Mouse (Mus musculus): ENCODE measurements at regions not wholly inside any gene's neighbourhood (a gene's known extent, or its start where the extent isn't known, plus 50 kb on each side); places are given as distances from the start of the nearest gene placed in this dataset.
A peak's percentile ranks its signal among the peaks of the same experiment; 100 is the strongest.

DNA sequence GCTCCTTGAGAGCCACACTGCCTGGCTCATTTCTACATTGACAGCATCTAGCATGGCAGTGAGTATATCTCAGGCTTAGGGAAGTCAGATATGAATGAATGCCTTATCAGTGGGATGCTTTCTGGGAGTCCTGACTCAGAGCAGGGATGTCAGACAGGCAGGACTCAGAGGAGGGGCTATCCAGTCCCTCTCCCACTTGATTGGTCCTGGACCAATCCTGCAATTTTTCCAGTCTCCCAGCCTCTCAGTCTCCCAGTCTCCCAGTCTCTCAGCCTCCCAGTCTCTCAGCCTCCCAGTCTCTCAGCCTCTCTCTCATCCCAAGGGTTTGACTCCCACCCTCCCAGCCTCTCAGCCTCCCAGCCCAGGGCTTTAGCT is 211.0 kb upstream of the Cxcr4 start:
- Histone ChIP-seq H3K4me3 (ENCODE audit: low read depth, low read length) (no peak overlapping the region), H3K27me3 (ENCODE audit: control insufficient read depth, insufficient read depth, low read length) (no peaks in the 10 kb centered on the region), H3K9me3 (ENCODE audit: control insufficient read depth, low read depth, low read length) (no peaks in the 10 kb centered on the region), H3K4me2 (replicated peaks; ENCODE audit: low read depth, low read length) (no peak overlapping the region), H3K4me1 (ENCODE audit: control insufficient read depth, insufficient read depth, low read length) (0 out of 2 replicates have a peak, but pooled peaks cover 3% of the 10 kb centered on the region), H3K9ac (replicated peaks; ENCODE audit: low read depth, low read length) (no peak overlapping the region), H3K27ac (ENCODE audit: low read length) (peak overlapping the region; percentile 89; the same call in 1 of the 2 replicates), H3K36me3 (ENCODE audit: control insufficient read depth, insufficient read depth, low read length) (no peaks in the 10 kb centered on the region)
- ATAC-seq (ENCODE audit: insufficient number of reproducible peaks, insufficient read depth, low FRiP score, low read depth): no peak; the same call in 1 of the 2 replicates

- Histone ChIP-seq H3K9me3 (ENCODE audit: control insufficient read depth, low read depth, low read length) (no peaks in the 10 kb centered on the region), H3K36me3 (ENCODE audit: control insufficient read depth, insufficient read depth, low read length) (no peaks in the 10 kb centered on the region), H3K4me2 (replicated peaks; ENCODE audit: low read depth, low read length) (no peak overlapping the region), H3K4me1 (ENCODE audit: control insufficient read depth, insufficient read depth, low read length) (0 out of 2 replicates have a peak, but pooled peaks cover 2% of the 10 kb centered on the region), H3K27ac (ENCODE audit: low read length) (no peak overlapping the region), H3K27me3 (ENCODE audit: control insufficient read depth, insufficient read depth, low read length) (no peaks in the 10 kb centered on the region), H3K4me3 (ENCODE audit: low read depth, low read length) (no peak overlapping the region), H3K9ac (replicated peaks; ENCODE audit: low read depth, low read length) (no peak overlapping the region)
- no peak for ATAC-seq (ENCODE audit: insufficient number of reproducible peaks, insufficient read depth, low FRiP score, low read depth)
- 76% methylated on average over 4 of the region's 4 CpGs for WGBS
These were observed 206.6 kb upstream of the Cxcr4 start for GRCm38 (mm10) chr1:128798721-128799120.

GRCm38 (mm10) chr1:128795654-128796053 is 203.6 kb upstream of the Cxcr4 start:
- no peaks in the 10 kb centered on the region for H3K4me1 ChIP-seq (ENCODE audit: control insufficient read depth, insufficient read depth, low read length)
- H3K9me3 ChIP-seq (ENCODE audit: control insufficient read depth, low read depth, low read length): no peaks in the 10 kb centered on the region
- no peak overlapping the region for H3K4me3 ChIP-seq (ENCODE audit: low read depth, low read length)
- WGBS: 78% methylated on average over 6 of the region's 6 CpGs
- H3K27me3 ChIP-seq (ENCODE audit: control insufficient read depth, insufficient read depth, low read length): no peaks in the 10 kb centered on the region
- no peak for ATAC-seq (ENCODE audit: insufficient number of reproducible peaks, insufficient read depth, low FRiP score, low read depth)
- H3K9ac ChIP-seq (replicated peaks; ENCODE audit: low read depth, low read length): no peak overlapping the region
- H3K36me3 ChIP-seq (ENCODE audit: control insufficient read depth, insufficient read depth, low read length): no peaks in the 10 kb centered on the region
- no peak overlapping the region for H3K4me2 ChIP-seq (replicated peaks; ENCODE audit: low read depth, low read length)
- no peak overlapping the region for H3K27ac ChIP-seq (ENCODE audit: low read length)

DNA sequence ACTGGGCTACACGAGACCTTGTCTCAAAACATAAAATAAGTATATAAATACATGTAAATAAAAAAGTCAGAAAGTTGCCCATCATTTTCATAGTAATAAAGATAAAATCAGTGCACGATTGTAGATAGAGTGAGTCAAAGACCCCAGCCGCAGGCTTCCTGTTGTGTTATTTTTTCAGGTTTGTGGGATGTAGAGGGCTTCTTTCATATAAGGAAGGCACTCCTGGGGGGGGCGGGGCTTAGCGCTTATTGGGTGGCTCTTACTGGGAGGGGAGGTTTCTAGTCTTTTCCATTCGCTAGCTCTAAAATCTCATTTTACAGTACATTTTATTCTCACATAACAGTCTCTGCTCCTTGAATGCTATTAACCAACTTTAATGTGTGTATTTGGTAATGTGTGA is 198.8 kb upstream of the Cxcr4 start:
- ATAC-seq (ENCODE audit: insufficient number of reproducible peaks, insufficient read depth, low FRiP score, low read depth): no peak
- Histone ChIP-seq H3K9ac (replicated peaks; ENCODE audit: low read depth, low read length) (no peak overlapping the region), H3K36me3 (ENCODE audit: control insufficient read depth, insufficient read depth, low read length) (no peaks in the 10 kb centered on the region), H3K27me3 (ENCODE audit: control insufficient read depth, insufficient read depth, low read length) (no peaks in the 10 kb centered on the region), H3K4me1 (ENCODE audit: control insufficient read depth, insufficient read depth, low read length) (0 out of 2 replicates have a peak, but pooled peaks cover 2% of the 10 kb centered on the region), H3K9me3 (ENCODE audit: control insufficient read depth, low read depth, low read length) (no peaks in the 10 kb centered on the region), H3K4me2 (replicated peaks; ENCODE audit: low read depth, low read length) (no peak overlapping the region), H3K4me3 (ENCODE audit: low read depth, low read length) (no peak overlapping the region), H3K27ac (ENCODE audit: low read length) (no peak overlapping the region)
- 88% methylated on average over 6 of the region's 6 CpGs for WGBS

- Histone ChIP-seq H3K36me3 (ENCODE audit: control insufficient read depth, insufficient read depth, low read length) (no peaks in the 10 kb centered on the region), H3K9me3 (ENCODE audit: control insufficient read depth, low read depth, low read length) (no peaks in the 10 kb centered on the region), H3K27ac (ENCODE audit: low read length) (peak overlapping the region; percentile 56; the same call in 1 of the 2 replicates), H3K4me3 (ENCODE audit: low read depth, low read length) (no peak overlapping the region), H3K9ac (replicated peaks; ENCODE audit: low read depth, low read length) (no peak overlapping the region), H3K4me2 (replicated peaks; ENCODE audit: low read depth, low read length) (no peak overlapping the region), H3K27me3 (ENCODE audit: control insufficient read depth, insufficient read depth, low read length) (no peaks in the 10 kb centered on the region), H3K4me1 (ENCODE audit: control insufficient read depth, insufficient read depth, low read length) (0 out of 2 replicates have a peak, but pooled peaks cover 2% of the 10 kb centered on the region)
- peak; percentile 26; the same call in 1 of the 2 replicates for ATAC-seq (ENCODE audit: insufficient number of reproducible peaks, insufficient read depth, low FRiP score, low read depth)
- WGBS: 70% methylated on average over 3 of the region's 3 CpGs
These were observed 197.7 kb upstream of the Cxcr4 start for GRCm38 (mm10) chr1:128789567-128790335.

DNA sequence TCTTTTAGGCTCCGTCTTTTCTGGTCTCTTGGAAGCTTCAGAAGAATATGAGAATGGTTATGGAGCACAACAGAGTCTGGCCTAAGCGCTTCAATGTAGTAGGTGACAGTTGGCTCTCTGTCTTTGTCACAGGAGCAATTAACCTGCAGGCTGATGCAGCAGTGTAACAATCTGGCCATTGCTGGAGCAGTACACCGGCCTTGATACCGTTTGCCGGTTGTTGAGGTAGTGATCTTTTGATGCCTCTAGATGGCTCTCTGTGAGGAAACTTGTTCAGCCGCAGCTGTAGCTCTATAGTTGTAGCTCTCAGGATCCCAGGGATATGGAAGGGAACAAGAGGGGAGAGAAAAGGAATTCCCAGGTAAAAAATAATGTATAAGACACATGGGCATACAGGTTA is 196.1 kb upstream of the Cxcr4 start:
- Histone ChIP-seq H3K4me1 (ENCODE audit: control insufficient read depth, insufficient read depth, low read length) (0 out of 2 replicates have a peak, but pooled peaks cover 2% of the 10 kb centered on the region), H3K9me3 (ENCODE audit: control insufficient read depth, low read depth, low read length) (no peaks in the 10 kb centered on the region), H3K4me2 (replicated peaks; ENCODE audit: low read depth, low read length) (no peak overlapping the region), H3K27ac (ENCODE audit: low read length) (no peak overlapping the region), H3K4me3 (ENCODE audit: low read depth, low read length) (no peak overlapping the region), H3K36me3 (ENCODE audit: control insufficient read depth, insufficient read depth, low read length) (no peaks in the 10 kb centered on the region), H3K9ac (replicated peaks; ENCODE audit: low read depth, low read length) (no peak overlapping the region), H3K27me3 (ENCODE audit: control insufficient read depth, insufficient read depth, low read length) (no peaks in the 10 kb centered on the region)
- ATAC-seq (ENCODE audit: insufficient number of reproducible peaks, insufficient read depth, low FRiP score, low read depth): no peak
- WGBS: 55% methylated on average over 6 of the region's 6 CpGs

- H3K27me3 ChIP-seq (ENCODE audit: control insufficient read depth, insufficient read depth, low read length): no peaks in the 10 kb centered on the region
- no peak overlapping the region for H3K27ac ChIP-seq (ENCODE audit: low read length)
- H3K9me3 ChIP-seq (ENCODE audit: control insufficient read depth, low read depth, low read length): no peaks in the 10 kb centered on the region
- H3K9ac ChIP-seq (replicated peaks; ENCODE audit: low read depth, low read length): no peak overlapping the region
- peaks cover 5% of the 10 kb centered on the region; the same call in 1 of the 2 replicates for H3K4me1 ChIP-seq (ENCODE audit: control insufficient read depth, insufficient read depth, low read length)
- 81% methylated on average over 14 of the region's 14 CpGs for WGBS
- no peak overlapping the region for H3K4me2 ChIP-seq (replicated peaks; ENCODE audit: low read depth, low read length)
- H3K36me3 ChIP-seq (ENCODE audit: control insufficient read depth, insufficient read depth, low read length): no peaks in the 10 kb centered on the region
- H3K4me3 ChIP-seq (ENCODE audit: low read depth, low read length): no peak overlapping the region
- no peak for ATAC-seq (ENCODE audit: insufficient number of reproducible peaks, insufficient read depth, low FRiP score, low read depth)
These were observed 195.0 kb upstream of the Cxcr4 start for GRCm38 (mm10) chr1:128786941-128787569.

DNA sequence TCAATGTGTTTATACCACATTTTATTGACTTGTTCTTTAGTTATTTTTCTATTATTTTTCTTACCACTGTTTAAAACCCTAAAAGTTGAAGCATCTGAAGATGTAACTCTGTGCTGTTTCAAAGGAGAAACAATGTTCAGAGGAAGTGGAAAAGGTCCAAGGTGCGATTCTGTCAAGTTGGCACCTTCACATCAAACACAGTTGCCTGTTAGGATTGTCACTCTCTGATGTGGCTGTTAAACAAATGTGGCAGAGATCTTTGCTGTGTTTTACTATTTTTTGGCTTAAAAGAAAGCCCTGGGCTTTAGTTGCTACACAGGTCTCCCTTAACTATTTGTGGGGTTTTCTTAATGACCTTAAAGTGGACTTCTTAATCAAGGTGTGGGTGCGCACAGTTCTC is 190.2 kb upstream of the Cxcr4 start:
- Histone ChIP-seq H3K4me2 (replicated peaks; ENCODE audit: low read depth, low read length) (no peak overlapping the region), H3K36me3 (ENCODE audit: control insufficient read depth, insufficient read depth, low read length) (no peaks in the 10 kb centered on the region), H3K27me3 (ENCODE audit: control insufficient read depth, insufficient read depth, low read length) (no peaks in the 10 kb centered on the region), H3K9ac (replicated peaks; ENCODE audit: low read depth, low read length) (no peak overlapping the region), H3K9me3 (ENCODE audit: control insufficient read depth, low read depth, low read length) (no peaks in the 10 kb centered on the region), H3K4me3 (ENCODE audit: low read depth, low read length) (no peak overlapping the region), H3K27ac (ENCODE audit: low read length) (no peak overlapping the region), H3K4me1 (ENCODE audit: control insufficient read depth, insufficient read depth, low read length) (peaks cover 3% of the 10 kb centered on the region; the same call in 1 of the 2 replicates)
- 61% methylated on average over 2 of the region's 2 CpGs for WGBS
- ATAC-seq (ENCODE audit: insufficient number of reproducible peaks, insufficient read depth, low FRiP score, low read depth): no peak
